Mouse (Mus musculus) erythroblast, embryonic 14.5 days (primary cell): ENCODE results near the gene Zscan25.
"Not testable (repeated sequence)": the region's sequence is repeated elsewhere in the genome, so short reads cannot be mapped to it uniquely, and the experiment has no call there.

Source experiments
- GATA1 ChIP-seq: IDR thresholded peaks from 2 replicates; pipeline ENCODE4 v1.6.1; 2012; ENCODE audit warnings: low read length, inconsistent platforms, mixed read lengths
- TAL1 ChIP-seq: IDR thresholded peaks from 3 replicates; pipeline ENCODE4 v1.6.1; 2012; ENCODE audit warnings: low read length, inconsistent platforms, mixed read lengths

DNA sequence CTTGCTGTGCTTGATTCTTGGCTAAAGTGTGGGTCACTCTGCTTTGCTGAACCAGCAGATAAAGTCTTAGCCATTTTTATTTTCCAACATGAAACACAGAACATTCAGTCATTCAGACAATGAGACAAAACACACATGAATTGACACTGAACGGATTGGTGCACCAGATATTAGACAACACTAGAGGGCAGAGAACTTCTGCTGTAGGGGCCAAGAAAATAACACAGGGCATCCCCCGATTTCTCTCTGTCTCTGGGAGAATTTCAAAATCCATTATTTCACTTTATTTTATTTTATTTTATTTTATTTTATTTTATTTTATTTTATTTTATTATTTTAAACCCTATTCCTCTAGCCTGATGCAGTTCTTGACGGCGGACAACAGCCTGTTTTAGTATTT, 26.7 kb downstream of the Zscan25 start:
- not testable (repeated sequence) for TF ChIP-seq TAL1, GATA1
